Mouse (Mus musculus) large intestine, adult 2 months (tissue): ENCODE measurements around the gene Hnrnpd. TPM values are rescaled to one million over a fixed set of nuclear protein-coding genes. Genes with fewer than 3 reads are reported as not detected.
A peak's percentile ranks its signal among the peaks of the same experiment; 100 is the strongest.

ENCODE experiments used
- DNase-seq: peaks from one replicate; pipeline ENCODE4 v3.0.0-alpha.2; 2012; ENCODE audit warnings: low read depth, low spot score
- WGBS: fragments of 180-500 bp; shearing (Covaris S2); methylation state at CpG from one replicate; pipeline ENCODE4 v1.1.7; 2018; 5-methylcytosine and 5-hydroxymethylcytosine counted together
- polyA plus RNA-seq: library from polyadenylated mRNA; depleted of rRNA; stranded (reverse); fragments of >200 nt; gene quantifications from 2 replicates; pipeline ENCODE4 v1.2.3, GENCODE M21; 2012; rRNA removed

The Hnrnpd gene
- polyA plus RNA-seq, 1 experiment: 14.8 TPM

- DNase-seq: no peak
- WGBS: 15% methylated on average over 4 of the region's 4 CpGs
Measured at GRCm38 (mm10) chr5:99975061-99975460, 3.7 kb downstream of the Hnrnpd start.

GRCm38 (mm10) chr5:99973941-99974340 lies 4.8 kb downstream of the Hnrnpd start:
- no peak for DNase-seq
- WGBS: 6% methylated on average over 2 of the region's 2 CpGs

GRCm38 (mm10) chr5:99959960-99960359 lies 18.8 kb downstream of the Hnrnpd start:
- DNase-seq: no peak
- WGBS: 51% methylated on average over 2 of the region's 2 CpGs

GRCm38 (mm10) chr5:99959236-99959936 lies 19.4 kb downstream of the Hnrnpd start:
- no peak for DNase-seq
- WGBS: 66% methylated on average over 2 of the region's 2 CpGs

GRCm38 (mm10) chr5:99958666-99959065 lies 20.1 kb downstream of the Hnrnpd start:
- DNase-seq: no peak
- 40% methylated on average over 1 of the region's 1 CpGs for WGBS

GRCm38 (mm10) chr5:99953883-99954282 lies 24.9 kb downstream of the Hnrnpd start:
- no peak for DNase-seq

GRCm38 (mm10) chr5:99952513-99952912 lies 26.2 kb downstream of the Hnrnpd start:
- 71% methylated on average over 5 of the region's 5 CpGs for WGBS
- no peak for DNase-seq

More at GRCm38 (mm10) chr5:99953883-99954282, 24.9 kb downstream of the Hnrnpd start:
- 69% methylated on average over 1 of the region's 1 CpGs for WGBS

- DNase-seq: no peak
- WGBS: 73% methylated on average over 10 of the region's 10 CpGs
Measured at GRCm38 (mm10) chr5:99941776-99942502, 36.8 kb downstream of the Hnrnpd start.

GRCm38 (mm10) chr5:99941273-99941672 lies 37.5 kb downstream of the Hnrnpd start:
- WGBS: 78% methylated on average over 10 of the region's 10 CpGs
- no peak for DNase-seq

GRCm38 (mm10) chr5:99939440-99939839 lies 39.3 kb downstream of the Hnrnpd start:
- no peak for DNase-seq
- 78% methylated on average over 3 of the region's 3 CpGs for WGBS

- WGBS: 81% methylated on average over 6 of the region's 6 CpGs
Measured at GRCm38 (mm10) chr5:99931910-99932309, 46.8 kb downstream of the Hnrnpd start.

GRCm38 (mm10) chr5:99927951-99928350 lies 50.8 kb downstream of the Hnrnpd start:
- peak; percentile 53 for DNase-seq
- 48% methylated on average over 4 of the region's 4 CpGs for WGBS

More at GRCm38 (mm10) chr5:99931910-99932309, 46.8 kb downstream of the Hnrnpd start:
- no peak for DNase-seq

- 60% methylated on average over 8 of the region's 8 CpGs for WGBS
- DNase-seq: no peak
Measured at GRCm38 (mm10) chr5:99922033-99922432, 56.7 kb downstream of the Hnrnpd start.

GRCm38 (mm10) chr5:99915494-99915893 lies 63.2 kb downstream of the Hnrnpd start:
- 28% methylated on average over 7 of the region's 7 CpGs for WGBS
- DNase-seq: no peak

- peak; percentile 63 for DNase-seq
- 3% methylated on average over 49 of the region's 49 CpGs for WGBS
Measured at GRCm38 (mm10) chr5:99906181-99906956, 72.4 kb downstream of the Hnrnpd start, which contains the start of gene Vamp9. Gene Vamp9 (plus strand): TSS chr5:99906254.

Other genes with a start within 250 kb of the Hnrnpd start
- 5.1 and 16.7 TPM in 2 replicates for gene Rasgef1b, start 249.9 kb downstream of the Hnrnpd start, polyA plus RNA-seq
- gene Vamp9, start 72.7 kb downstream of the Hnrnpd start, polyA plus RNA-seq: not detected in 2 replicates
- gene 4930524J08Rik, start 123 bp upstream of the Hnrnpd start, polyA plus RNA-seq: 0.99 and 2.1 TPM in 2 replicates
- 51.1 and 68.0 TPM in 2 replicates for gene Hnrnpdl, start 60.7 kb upstream of the Hnrnpd start, polyA plus RNA-seq
- gene Enoph1, start 61.0 kb upstream of the Hnrnpd start, polyA plus RNA-seq: 36.2 and 36.6 TPM in 2 replicates
- gene Tmem150c, start 180.9 kb upstream of the Hnrnpd start, polyA plus RNA-seq: 0.18 and 0.30 TPM in 2 replicates